Mouse (Mus musculus) ES-Bruce4 (cell line): ENCODE results near the gene Map2k1. TPM values are rescaled to one million over a fixed set of nuclear protein-coding genes. Genes with fewer than 3 reads are reported as not detected.
"Not testable (repeated sequence)": the region's sequence is repeated elsewhere in the genome, so short reads cannot be mapped to it uniquely, and the experiment has no call there.

Experiments
- H3K27ac ChIP-seq: 2 replicates; pipeline ENCODE4 v1.5.1; 2012; ENCODE audit warnings: low read length, inconsistent platforms; ENCODE audit not compliant: insufficient read depth
- H3K27me3 ChIP-seq: 2 replicates; pipeline ENCODE4 v1.6.1; 2012; ENCODE audit warnings: mild to moderate bottlenecking, low read length, inconsistent platforms; ENCODE audit not compliant: control insufficient read depth, poor library complexity, insufficient read depth, severe bottlenecking
- H3K36me3 ChIP-seq: 2 replicates; pipeline ENCODE4 v1.6.1; 2012; ENCODE audit warnings: inconsistent platforms, mild to moderate bottlenecking, low read length, moderate library complexity; ENCODE audit not compliant: control insufficient read depth, poor library complexity, insufficient read depth, severe bottlenecking
- H3K4me1 ChIP-seq: one replicate; pipeline ENCODE4 v1.8.1; 2011; ENCODE audit warnings: low read length; ENCODE audit not compliant: control insufficient read depth, insufficient read depth
- H3K4me3 ChIP-seq: 2 replicates; pipeline ENCODE4 v1.5.1; 2011; ENCODE audit warnings: low read depth, mild to moderate bottlenecking, low read length
- H3K9ac ChIP-seq: 2 replicates; pipeline ENCODE4 v1.6.1; 2012; ENCODE audit warnings: low read depth, mild to moderate bottlenecking, inconsistent platforms; ENCODE audit not compliant: poor library complexity, severe bottlenecking
- H3K9me3 ChIP-seq: replicated peaks from 2 replicates; pipeline ENCODE4 v1.6.1; 2012; ENCODE audit warnings: mild to moderate bottlenecking, low read length, inconsistent platforms; ENCODE audit not compliant: control insufficient read depth, poor library complexity, insufficient read depth, severe bottlenecking
- CTCF ChIP-seq: IDR thresholded peaks from one replicate; pipeline ENCODE4 v1.8.1; 2011; ENCODE audit warnings: low read depth, low read length
- EP300 ChIP-seq: IDR thresholded peaks from 2 replicates; pipeline ENCODE4 v1.6.1; 2011; ENCODE audit warnings: low read depth, low read length; ENCODE audit not compliant: insufficient read depth
- POLR2A ChIP-seq: IDR thresholded peaks from one replicate; pipeline ENCODE4 v1.8.1; 2011; ENCODE audit warnings: low read length; ENCODE audit not compliant: insufficient read depth
- polyA plus RNA-seq: library from polyadenylated mRNA; stranded (reverse); fragments of >200 nt; gene quantifications from 2 replicates; pipeline ENCODE4 v1.2.4, GENCODE M21; 2011; ENCODE audit warnings: low read depth; ENCODE audit not compliant: missing spikeins, insufficient read depth, insufficient read length

Gene Map2k1
- polyA plus RNA-seq, 1 experiment, result 85.7 TPM

- TF ChIP-seq CTCF, result no peak
- no peak for TF ChIP-seq EP300
- H3K9ac ChIP-seq, result peak overlapping the region; percentile 45; the same call in 1 of the 2 replicates
- H3K9me3 ChIP-seq, result no peaks in the 10 kb centered on the region
- H3K27me3 ChIP-seq, result no peaks in the 10 kb centered on the region
- H3K27ac ChIP-seq, result peak overlapping the region; percentile 97
- peaks cover 37% of the 10 kb centered on the region for H3K36me3 ChIP-seq
- H3K4me3 ChIP-seq, result no peak overlapping the region
- peaks cover 5% of the 10 kb centered on the region for H3K4me1 ChIP-seq
Measured at GRCm38 (mm10) chr9:64184166-64184840, 69.1 kb downstream of the Map2k1 start.

DNA sequence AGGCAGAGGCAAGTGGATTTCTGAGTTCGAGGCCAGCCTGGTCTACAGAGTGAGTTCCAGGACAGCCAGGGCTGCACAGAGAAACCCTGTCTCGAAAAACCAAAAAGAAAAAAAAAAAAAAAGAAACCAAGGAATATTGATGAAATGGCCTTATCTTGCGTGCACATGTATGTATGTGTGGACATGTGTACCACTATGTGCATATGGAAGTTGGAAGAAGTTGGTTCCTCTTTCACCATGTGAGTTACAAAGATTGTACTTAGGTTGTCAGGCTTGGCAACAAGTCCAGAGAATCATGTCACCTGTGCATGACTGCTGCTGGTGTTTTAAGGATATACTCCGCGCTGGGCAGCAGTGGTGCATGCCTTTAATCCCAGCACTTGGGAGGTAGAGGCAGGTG is 70.1 kb downstream of the Map2k1 start:
- H3K9me3 ChIP-seq, H3K4me3 ChIP-seq, H3K4me1 ChIP-seq, H3K27me3 ChIP-seq: not testable (repeated sequence)
- Histone ChIP-seq H3K9ac (peak overlapping the region; percentile 45; the same call in 1 of the 2 replicates), H3K27ac (peak overlapping the region; percentile 97), H3K36me3 (peaks cover 42% of the 10 kb centered on the region)

- H3K36me3 ChIP-seq, result peaks cover 69% of the 10 kb centered on the region
Measured at GRCm38 (mm10) chr9:64178974-64179646, 74.3 kb downstream of the Map2k1 start, which contains the start of gene Snapc5. TSS of gene Snapc5 (plus strand) at chr9:64179274.

GRCm38 (mm10) chr9:64178610-64178973 is 74.8 kb downstream of the Map2k1 start:
- H3K27ac ChIP-seq, result peak overlapping the region; percentile 55; the same call in 1 of the 2 replicates
- H3K36me3 ChIP-seq, result peaks cover 69% of the 10 kb centered on the region
- TF ChIP-seq POLR2A, result no peak
- TF ChIP-seq CTCF, result peak; percentile 3
- TF ChIP-seq EP300, result no peak
- H3K4me1 ChIP-seq, result no peaks in the 10 kb centered on the region
- H3K27me3 ChIP-seq, result no peaks in the 10 kb centered on the region
- H3K9me3 ChIP-seq, result no peaks in the 10 kb centered on the region
- no peak overlapping the region for H3K4me3 ChIP-seq
- H3K9ac ChIP-seq, result no peak overlapping the region; the same call in 1 of the 2 replicates

More at GRCm38 (mm10) chr9:64178974-64179646, 74.3 kb downstream of the Map2k1 start, which contains the start of gene Snapc5:
- Histone ChIP-seq H3K4me3 (peak within 1 kb of the TSS; percentile 87), H3K4me1 (peaks cover 2% of the 10 kb centered on the region), H3K27me3 (no peaks in the 10 kb centered on the region), H3K9me3 (no peaks in the 10 kb centered on the region), H3K27ac (peak within 1 kb of the TSS; percentile 63), H3K9ac (peak within 1 kb of the TSS; percentile 53)
- TF ChIP-seq POLR2A, result peak; percentile 62
- TF ChIP-seq CTCF, result peak; percentile 41
- TF ChIP-seq EP300, result no peak

DNA sequence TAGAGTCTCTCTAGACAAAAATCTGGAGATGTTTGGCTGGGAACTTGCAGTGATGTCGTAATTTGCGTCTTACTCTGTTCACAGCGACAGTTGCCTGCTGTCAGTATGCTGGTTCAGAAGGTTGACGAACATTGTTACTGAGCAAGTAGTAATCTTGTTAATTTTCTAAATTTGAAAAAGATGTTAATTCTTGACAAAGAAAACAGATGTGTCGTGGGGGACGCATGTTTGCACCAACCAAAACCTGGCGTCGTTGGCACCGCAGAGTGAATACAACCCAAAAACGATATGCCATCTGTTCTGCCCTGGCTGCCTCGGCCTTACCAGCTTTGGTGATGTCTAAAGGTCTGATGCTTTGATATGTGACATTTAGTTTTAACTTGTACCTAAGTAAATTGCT is 78.1 kb downstream of the Map2k1 start:
- Histone ChIP-seq H3K4me3 (peak overlapping the region; percentile 91), H3K27me3 (no peaks in the 10 kb centered on the region), H3K36me3 (peaks cover 47% of the 10 kb centered on the region), H3K4me1 (no peaks in the 10 kb centered on the region), H3K9me3 (no peaks in the 10 kb centered on the region), H3K27ac (peak overlapping the region; percentile 69), H3K9ac (peak overlapping the region; percentile 97)
- no peak for TF ChIP-seq EP300
- TF ChIP-seq CTCF, result no peak
- TF ChIP-seq POLR2A, result no peak

DNA sequence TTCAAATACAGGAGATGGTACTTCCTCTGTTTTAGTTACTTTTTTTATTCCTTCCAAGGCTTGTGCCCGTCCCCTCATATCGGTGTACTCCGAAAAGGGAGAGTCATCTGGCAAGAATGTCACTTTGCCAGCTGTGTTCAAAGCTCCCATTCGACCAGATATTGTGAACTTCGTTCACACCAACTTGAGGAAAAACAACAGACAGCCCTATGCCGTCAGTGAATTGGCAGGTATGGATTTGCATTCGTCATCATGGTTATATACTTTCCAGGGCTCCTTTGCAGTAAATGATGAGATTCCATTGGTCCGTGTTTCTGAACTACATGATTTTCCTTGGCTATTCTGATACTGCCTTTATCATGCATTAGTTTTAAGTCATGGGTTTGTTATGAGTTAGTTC is 78.7 kb downstream of the Map2k1 start:
- H3K9ac ChIP-seq, result peak overlapping the region; percentile 97
- TF ChIP-seq EP300, result no peak
- no peak for TF ChIP-seq POLR2A
- no peak for TF ChIP-seq CTCF

More for the DNA sequence above, 78.7 kb downstream of the Map2k1 start:
- H3K4me3 ChIP-seq, result peak overlapping the region; percentile 91
- peak overlapping the region; percentile 69 for H3K27ac ChIP-seq
- H3K36me3 ChIP-seq, result peaks cover 45% of the 10 kb centered on the region
- no peaks in the 10 kb centered on the region for H3K27me3 ChIP-seq
- H3K4me1 ChIP-seq, result no peaks in the 10 kb centered on the region
- H3K9me3 ChIP-seq, result no peaks in the 10 kb centered on the region
